ENCODE assay signal across 16 mouse cellular contexts in the genomic region with DNA sequence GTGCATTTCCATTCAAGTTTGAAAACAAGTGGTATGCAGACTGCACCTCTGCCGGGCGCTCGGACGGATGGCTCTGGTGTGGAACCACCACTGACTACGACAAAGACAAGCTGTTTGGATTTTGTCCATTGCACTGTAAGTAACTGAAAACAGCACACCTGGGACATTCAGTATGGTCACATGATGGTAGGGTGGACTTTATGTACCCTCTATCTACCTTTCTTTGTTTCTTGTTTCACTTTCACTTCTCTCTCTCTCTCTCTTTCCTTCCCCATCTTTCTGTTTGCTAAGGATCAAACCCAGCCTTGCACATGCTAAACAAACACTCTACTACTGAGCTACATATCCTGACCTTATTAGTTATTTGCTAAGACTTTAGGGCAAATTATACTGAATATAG. TPM values are rescaled to one million over a fixed set of nuclear protein-coding genes. Genes with fewer than 3 reads are reported as not detected.
DNase-seq lines count a peak whose midpoint lies in the region; ATAC-seq and TF ChIP-seq lines count a peak whose summit lies in the region.
"Had no signal": no experiment of that assay in that cellular context is flagged by ENCODE, and none has a peak within 500 bp of the region (broad histone marks: within the 10 kb centered on the region; RNA-seq: fewer than 3 reads in every experiment).

No protein-coding gene starts in this region.

- TF ChIP-seq CTCF in spleen, adult 2 months (IDR thresholded peaks at IDR 0.05; ENCODE audit: extremely low read depth, insufficient read depth, insufficient read length, insufficient replicate concordance), result no peak
- TF ChIP-seq CTCF in gastrocnemius, adult 2 months (IDR thresholded peaks at IDR 0.05), result no peak

- no peaks in the 10 kb centered on the region for H3K27me3 ChIP-seq in spleen, adult 2 months (ENCODE audit: control insufficient read depth, insufficient read depth, low read length)
- H3K27me3 ChIP-seq in megakaryocyte, embryonic 14.5 days (replicated peaks), result no peaks in the 10 kb centered on the region
- H3K27me3 ChIP-seq: heart, embryonic 13.5 days had no signal

- intact Hi-C loops in gastrocnemius, adult 2 months (cut with DNase I), result no loop called here

- 42% methylated on average over 5 of the region's 5 CpGs for WGBS in spleen, adult 2 months

- H3K27ac ChIP-seq in spleen, adult 2 months (ENCODE audit: insufficient read depth, low read length), result peak overlapping the region; percentile 83
- no peak overlapping the region for H3K27ac ChIP-seq in gastrocnemius, adult 2 months
- H3K27ac ChIP-seq: heart, embryonic 13.5 days; midbrain, embryonic 10.5 days had no signal

- peak; percentile 47 for ATAC-seq in common myeloid progenitor, adult 5-6 weeks (replicated peaks; ENCODE audit: low read depth, poor library complexity, severe bottlenecking)
- ATAC-seq: forebrain, postnatal 0 days had no signal

- TF ChIP-seq POLR2A in spleen, adult 2 months (IDR thresholded peaks at IDR 0.05; ENCODE audit: low read depth, low read length), result no peak

- H3K4me1 ChIP-seq in spleen, adult 2 months (ENCODE audit: control insufficient read depth, insufficient read depth, insufficient read length), result peaks cover 14% of the 10 kb centered on the region; the same call in 1 of the 2 replicates
- H3K4me1 ChIP-seq in megakaryocyte, embryonic 14.5 days, result peaks cover 43% of the 10 kb centered on the region
- H3K4me1 ChIP-seq: midbrain, embryonic 10.5 days had no signal

- peak overlapping the region; percentile 56 for H3K4me3 ChIP-seq in spleen, adult 2 months (ENCODE audit: extremely low read depth, insufficient read depth, insufficient read length)
- peak overlapping the region; percentile 87 for H3K4me3 ChIP-seq in megakaryocyte, embryonic 14.5 days (replicated peaks)
- no peak overlapping the region for H3K4me3 ChIP-seq in gastrocnemius, adult 2 months
- H3K4me3 ChIP-seq: heart, embryonic 13.5 days; midbrain, embryonic 10.5 days had no signal

- no peaks in the 10 kb centered on the region for H3K36me3 ChIP-seq in spleen, adult 2 months (ENCODE audit: control insufficient read depth, insufficient read depth, low read length)
- H3K36me3 ChIP-seq in megakaryocyte, embryonic 14.5 days (replicated peaks; ENCODE audit: low read length), result no peaks in the 10 kb centered on the region
- H3K36me3 ChIP-seq: heart, embryonic 13.5 days; midbrain, embryonic 10.5 days had no signal

- no peak for DNase-seq in spleen, adult 2 months (ENCODE audit: low read depth in 1 of 2, low spot score in 2 of 2)
- DNase-seq in spleen, postnatal 14 days (ENCODE audit: low spot score in 2 of 2), result no peak
- DNase-seq in lung, postnatal 14 days, result no peak
- no peak for DNase-seq in kidney, postnatal 4 days
- DNase-seq in adrenal gland, postnatal 14 days, result no peak
- DNase-seq in gastrocnemius, adult 2 months, result no peak
- DNase-seq: cerebellum, postnatal 14 days; forebrain, postnatal 0 days; gastrocnemius, postnatal 36 days; kidney, adult 11 months; kidney, postnatal 25 days; right cerebral cortex, adult 18-20 months had no signal

- no peaks in the 10 kb centered on the region for H3K9me3 ChIP-seq in megakaryocyte, embryonic 14.5 days
- H3K9me3 ChIP-seq: heart, embryonic 13.5 days; midbrain, embryonic 10.5 days had no signal

RNA-seq across cellular contexts. Expression of gene Mrc1, which starts 15.0 kb away (rescaled TPM):
- 3.5 and 5.8 TPM in 2 replicates for polyA plus RNA-seq in spleen, adult 2 months (2012; rRNA removed)
- 1.6 TPM in 1 of 2 replicates, not detected in the other for total RNA-seq in common myeloid progenitor, adult 5-6 weeks (2017)
- not detected in 2 replicates for polyA plus RNA-seq in megakaryocyte, embryonic 14.5 days (2012; ENCODE audit: insufficient read depth, low replicate concordance)
- 21.5 and 23.8 TPM in 2 replicates for total RNA-seq in adrenal gland, postnatal 14 days (2021)
- total RNA-seq in gastrocnemius, adult 2 months (2021), result 10 to 100 TPM in 1 of 2 experiments, 1 to 10 TPM in 1; 5.4 to 10.9 TPM
